Mouse (Mus musculus): ENCODE data around the gene Nfe2l1. TPM values are rescaled to one million over a fixed set of nuclear protein-coding genes. Genes with fewer than 3 reads are reported as not detected.
A peak's percentile ranks its signal among the peaks of the same experiment; 100 is the strongest.

Nfe2l1 gene
- total and polyA plus RNA-seq, 3 experiments, result 37.5 to 66.5 (median 47.0) TPM

- Histone ChIP-seq H3K27ac (ENCODE audit: control insufficient read depth, low read depth, low read length) (no peak overlapping the region), H3K9ac (ENCODE audit: control insufficient read depth, low read depth, low read length, poor library complexity, severe bottlenecking) (no peak overlapping the region), H3K36me3 (ENCODE audit: control insufficient read depth in 1 of 2, insufficient read depth in 2 of 2, low read length in 2 of 2) (peaks cover 12 to 35% of the 10 kb centered on the region in 2 experiments), H3K9me3 (replicated peaks; ENCODE audit: insufficient read depth, low read length) (no peaks in the 10 kb centered on the region), H3K27me3 (ENCODE audit: control insufficient read depth in 1 of 2, insufficient read depth in 2 of 2, low read length in 2 of 2) (no peaks in the 10 kb centered on the region), H3K4me3 (ENCODE audit: control insufficient read depth in 1 of 2, insufficient read depth in 1 of 2, low read depth in 2 of 2, low read length in 2 of 2) (no peak overlapping the region), H3K4me1 (ENCODE audit: control insufficient read depth in 1 of 2, insufficient read depth in 2 of 2, low read length in 2 of 2) (peaks cover 3 to 4% of the 10 kb centered on the region in 2 experiments; a peak in 2 of 4 replicates), H3K79me2 (ENCODE audit: control insufficient read depth, insufficient read depth, low read length, poor library complexity) (no peaks in the 10 kb centered on the region)
- no peak for TF ChIP-seq ZNF384 (IDR thresholded peaks at IDR 0.05; ENCODE audit: low read depth, low read length)
- peak; percentile 42; the same call in 1 of the 2 replicates for TF ChIP-seq POLR2AphosphoS2 (IDR thresholded peaks at IDR 0.05; ENCODE audit: low read length)
- no peak for TF ChIP-seq EP300 (IDR thresholded peaks at IDR 0.05; ENCODE audit: low read depth in 1 of 2, low read length in 2 of 2)
- TF ChIP-seq ZKSCAN1 (IDR thresholded peaks at IDR 0.05; ENCODE audit: low read depth, low read length), result no peak
- no peak for TF ChIP-seq MYB (IDR thresholded peaks at IDR 0.05; ENCODE audit: low read depth, low read length)
- no peak for DNase-seq (ENCODE audit: low read depth, low spot score)
Measured at GRCm38 (mm10) chr11:96809562-96810235, 20.1 kb downstream of the Nfe2l1 start.

GRCm38 (mm10) chr11:96808066-96808465 lies 21.7 kb downstream of the Nfe2l1 start:
- Histone ChIP-seq H3K4me3 (ENCODE audit: control insufficient read depth in 1 of 2, insufficient read depth in 1 of 2, low read depth in 2 of 2, low read length in 2 of 2) (no peak overlapping the region), H3K4me1 (ENCODE audit: control insufficient read depth in 1 of 2, insufficient read depth in 2 of 2, low read length in 2 of 2) (peaks cover 3 to 4% of the 10 kb centered on the region in 2 experiments; a peak in 2 of 4 replicates), H3K79me2 (ENCODE audit: control insufficient read depth, insufficient read depth, low read length, poor library complexity) (no peaks in the 10 kb centered on the region), H3K27me3 (ENCODE audit: control insufficient read depth in 1 of 2, insufficient read depth in 2 of 2, low read length in 2 of 2) (no peaks in the 10 kb centered on the region), H3K9ac (ENCODE audit: control insufficient read depth, low read depth, low read length, poor library complexity, severe bottlenecking) (no peak overlapping the region), H3K9me3 (replicated peaks; ENCODE audit: insufficient read depth, low read length) (no peaks in the 10 kb centered on the region), H3K27ac (ENCODE audit: control insufficient read depth, low read depth, low read length) (no peak overlapping the region), H3K36me3 (ENCODE audit: control insufficient read depth in 1 of 2, insufficient read depth in 2 of 2, low read length in 2 of 2) (peaks cover 13 to 35% of the 10 kb centered on the region in 2 experiments)
- peak; percentile 70 for DNase-seq (ENCODE audit: low read depth, low spot score)
- no peak for TF ChIP-seq TBP (IDR thresholded peaks at IDR 0.05; ENCODE audit: low read depth, low read length)
- peak in 2 of 3 experiments; percentile 23 to 44; a peak in 3 of 6 replicates for TF ChIP-seq CTCF (IDR thresholded peaks at IDR 0.05 in 2 of 3, conservative IDR thresholded peaks at IDR 0.05 in 1 of 3; ENCODE audit: control insufficient read depth in 1 of 3, insufficient read depth in 1 of 3, low read depth in 2 of 3, low read length in 3 of 3, poor library complexity in 1 of 3, severe bottlenecking in 1 of 3)
- TF ChIP-seq ZKSCAN1 (IDR thresholded peaks at IDR 0.05; ENCODE audit: low read depth, low read length), result no peak
- TF ChIP-seq GATA1 (IDR thresholded peaks at IDR 0.05; ENCODE audit: low read depth, low read length), result 0 out of 2 replicates have a peak, but pooled peaks have one; percentile 23

GRCm38 (mm10) chr11:96805606-96806005 lies 24.2 kb downstream of the Nfe2l1 start:
- H3K4me1 ChIP-seq (ENCODE audit: control insufficient read depth in 1 of 2, insufficient read depth in 2 of 2, low read length in 2 of 2), result peaks cover 3 to 4% of the 10 kb centered on the region in 2 experiments; a peak in 2 of 4 replicates
- peak; percentile 47 for DNase-seq (ENCODE audit: low read depth, low spot score)
- no peaks in the 10 kb centered on the region for H3K9me3 ChIP-seq (replicated peaks; ENCODE audit: insufficient read depth, low read length)
- H3K27me3 ChIP-seq (ENCODE audit: control insufficient read depth in 1 of 2, insufficient read depth in 2 of 2, low read length in 2 of 2), result no peaks in the 10 kb centered on the region
- no peaks in the 10 kb centered on the region for H3K79me2 ChIP-seq (ENCODE audit: control insufficient read depth, insufficient read depth, low read length, poor library complexity)
- peaks cover 19 to 51% of the 10 kb centered on the region in 2 experiments for H3K36me3 ChIP-seq (ENCODE audit: control insufficient read depth in 1 of 2, insufficient read depth in 2 of 2, low read length in 2 of 2)
- no peak for TF ChIP-seq CHD2 (IDR thresholded peaks at IDR 0.05; ENCODE audit: low read length)
- TF ChIP-seq TBP (IDR thresholded peaks at IDR 0.05; ENCODE audit: low read depth, low read length), result peak; percentile 43; the same call in 1 of the 2 replicates
- H3K27ac ChIP-seq (ENCODE audit: control insufficient read depth, low read depth, low read length), result no peak overlapping the region
- no peak overlapping the region for H3K9ac ChIP-seq (ENCODE audit: control insufficient read depth, low read depth, low read length, poor library complexity, severe bottlenecking)
- no peak overlapping the region for H3K4me3 ChIP-seq (ENCODE audit: control insufficient read depth in 1 of 2, insufficient read depth in 1 of 2, low read depth in 2 of 2, low read length in 2 of 2)

All from MEL (cell line).